Mouse (Mus musculus): ENCODE results near the gene Chmp6. TPM values are rescaled to one million over a fixed set of nuclear protein-coding genes. Genes with fewer than 3 reads are reported as not detected.

The Chmp6 gene
- polyA plus RNA-seq, 1 experiment = 43.9 TPM

GRCm38 (mm10) chr11:119898976-119899375, 14.3 kb upstream of the Chmp6 start:
- Histone ChIP-seq H3K27me3 (ENCODE audit: control insufficient read depth, insufficient read depth, low read length) (no peaks in the 10 kb centered on the region), H3K27ac (ENCODE audit: insufficient read depth, low read length) (no peak overlapping the region), H3K4me1 (ENCODE audit: control insufficient read depth, insufficient read depth, low read length) (0 out of 2 replicates have a peak, but pooled peaks cover 2% of the 10 kb centered on the region), H3K4me3 (replicated peaks; ENCODE audit: insufficient read depth, low read depth, low read length) (no peak overlapping the region)
- 81% methylated on average over 11 of the region's 11 CpGs for WGBS
- no peak for DNase-seq
- TF ChIP-seq POLR2A (IDR thresholded peaks at IDR 0.05; ENCODE audit: borderline replicate concordance, insufficient read depth, low read length) = no peak
- no peak for TF ChIP-seq CTCF (IDR thresholded peaks at IDR 0.05; ENCODE audit: borderline replicate concordance, insufficient read depth, low read depth, low read length)

- TF ChIP-seq POLR2A (IDR thresholded peaks at IDR 0.05; ENCODE audit: borderline replicate concordance, insufficient read depth, low read length) (no peak), CTCF (IDR thresholded peaks at IDR 0.05; ENCODE audit: borderline replicate concordance, insufficient read depth, low read depth, low read length) (no peak)
- WGBS = 67% methylated on average over 4 of the region's 4 CpGs
- no peak for DNase-seq
- Histone ChIP-seq H3K4me3 (replicated peaks; ENCODE audit: insufficient read depth, low read depth, low read length) (no peak overlapping the region), H3K4me1 (ENCODE audit: control insufficient read depth, insufficient read depth, low read length) (peaks cover 12% of the 10 kb centered on the region), H3K27ac (ENCODE audit: insufficient read depth, low read length) (no peak overlapping the region), H3K27me3 (ENCODE audit: control insufficient read depth, insufficient read depth, low read length) (no peaks in the 10 kb centered on the region)
These were observed 12.1 kb upstream of the Chmp6 start for GRCm38 (mm10) chr11:119901174-119901573.

GRCm38 (mm10) chr11:119902891-119903290, 10.3 kb upstream of the Chmp6 start:
- H3K27ac ChIP-seq (ENCODE audit: insufficient read depth, low read length) = no peak overlapping the region
- DNase-seq = no peak
- TF ChIP-seq CTCF (IDR thresholded peaks at IDR 0.05; ENCODE audit: borderline replicate concordance, insufficient read depth, low read depth, low read length) = no peak
- TF ChIP-seq POLR2A (IDR thresholded peaks at IDR 0.05; ENCODE audit: borderline replicate concordance, insufficient read depth, low read length) = no peak
- no peaks in the 10 kb centered on the region for H3K27me3 ChIP-seq (ENCODE audit: control insufficient read depth, insufficient read depth, low read length)
- peaks cover 27% of the 10 kb centered on the region for H3K4me1 ChIP-seq (ENCODE audit: control insufficient read depth, insufficient read depth, low read length)
- H3K4me3 ChIP-seq (replicated peaks; ENCODE audit: insufficient read depth, low read depth, low read length) = no peak overlapping the region
- 66% methylated on average over 4 of the region's 4 CpGs for WGBS

GRCm38 (mm10) chr11:119904621-119905286, 8.5 kb upstream of the Chmp6 start:
- DNase-seq = peak; percentile 72 to 78
- no peaks in the 10 kb centered on the region for H3K27me3 ChIP-seq (ENCODE audit: control insufficient read depth, insufficient read depth, low read length)
- peaks cover 32% of the 10 kb centered on the region for H3K4me1 ChIP-seq (ENCODE audit: control insufficient read depth, insufficient read depth, low read length)
- TF ChIP-seq CTCF (IDR thresholded peaks at IDR 0.05; ENCODE audit: borderline replicate concordance, insufficient read depth, low read depth, low read length) (peak; percentile 99), POLR2A (IDR thresholded peaks at IDR 0.05; ENCODE audit: borderline replicate concordance, insufficient read depth, low read length) (no peak)
- no peak overlapping the region for H3K4me3 ChIP-seq (replicated peaks; ENCODE audit: insufficient read depth, low read depth, low read length)
- WGBS = 32% methylated on average over 5 of the region's 5 CpGs
- H3K27ac ChIP-seq (ENCODE audit: insufficient read depth, low read length) = no peak overlapping the region

GRCm38 (mm10) chr11:119905794-119906193, 7.4 kb upstream of the Chmp6 start:
- DNase-seq = peak; percentile 71 to 78
- H3K4me1 ChIP-seq (ENCODE audit: control insufficient read depth, insufficient read depth, low read length) = peaks cover 32% of the 10 kb centered on the region
- H3K4me3 ChIP-seq (replicated peaks; ENCODE audit: insufficient read depth, low read depth, low read length) = no peak overlapping the region
- 20% methylated on average over 5 of the region's 5 CpGs for WGBS
- no peaks in the 10 kb centered on the region for H3K27me3 ChIP-seq (ENCODE audit: control insufficient read depth, insufficient read depth, low read length)
- TF ChIP-seq POLR2A (IDR thresholded peaks at IDR 0.05; ENCODE audit: borderline replicate concordance, insufficient read depth, low read length) = no peak
- TF ChIP-seq CTCF (IDR thresholded peaks at IDR 0.05; ENCODE audit: borderline replicate concordance, insufficient read depth, low read depth, low read length) = no peak
- H3K27ac ChIP-seq (ENCODE audit: insufficient read depth, low read length) = no peak overlapping the region

- TF ChIP-seq POLR2A (IDR thresholded peaks at IDR 0.05; ENCODE audit: borderline replicate concordance, insufficient read depth, low read length) = no peak
- no peak for TF ChIP-seq CTCF (IDR thresholded peaks at IDR 0.05; ENCODE audit: borderline replicate concordance, insufficient read depth, low read depth, low read length)
- WGBS = 35% methylated on average over 7 of the region's 7 CpGs
- H3K27ac ChIP-seq (ENCODE audit: insufficient read depth, low read length) = no peak overlapping the region
- H3K4me1 ChIP-seq (ENCODE audit: control insufficient read depth, insufficient read depth, low read length) = peaks cover 32% of the 10 kb centered on the region
- no peak for DNase-seq
- no peak overlapping the region for H3K4me3 ChIP-seq (replicated peaks; ENCODE audit: insufficient read depth, low read depth, low read length)
- H3K27me3 ChIP-seq (ENCODE audit: control insufficient read depth, insufficient read depth, low read length) = no peaks in the 10 kb centered on the region
These were observed 6.1 kb upstream of the Chmp6 start for GRCm38 (mm10) chr11:119907006-119907650.

- no peak for TF ChIP-seq CTCF (IDR thresholded peaks at IDR 0.05; ENCODE audit: borderline replicate concordance, insufficient read depth, low read depth, low read length)
- TF ChIP-seq POLR2A (IDR thresholded peaks at IDR 0.05; ENCODE audit: borderline replicate concordance, insufficient read depth, low read length) = no peak
- Histone ChIP-seq H3K4me1 (ENCODE audit: control insufficient read depth, insufficient read depth, low read length) (peaks cover 32% of the 10 kb centered on the region), H3K27me3 (ENCODE audit: control insufficient read depth, insufficient read depth, low read length) (no peaks in the 10 kb centered on the region), H3K27ac (ENCODE audit: insufficient read depth, low read length) (no peak overlapping the region), H3K4me3 (replicated peaks; ENCODE audit: insufficient read depth, low read depth, low read length) (no peak overlapping the region)
- no peak for DNase-seq
- 39% methylated on average over 7 of the region's 7 CpGs for WGBS
These were observed 5.5 kb upstream of the Chmp6 start for GRCm38 (mm10) chr11:119907711-119908110.

GRCm38 (mm10) chr11:119909436-119909835, 3.8 kb upstream of the Chmp6 start:
- H3K4me1 ChIP-seq (ENCODE audit: control insufficient read depth, insufficient read depth, low read length) = peaks cover 37% of the 10 kb centered on the region
- no peaks in the 10 kb centered on the region for H3K27me3 ChIP-seq (ENCODE audit: control insufficient read depth, insufficient read depth, low read length)
- WGBS = under 1% methylated on average over 5 of the region's 5 CpGs
- no peak overlapping the region for H3K27ac ChIP-seq (ENCODE audit: insufficient read depth, low read length)
- TF ChIP-seq POLR2A (IDR thresholded peaks at IDR 0.05; ENCODE audit: borderline replicate concordance, insufficient read depth, low read length) = no peak
- peak; percentile 81 for TF ChIP-seq CTCF (IDR thresholded peaks at IDR 0.05; ENCODE audit: borderline replicate concordance, insufficient read depth, low read depth, low read length)
- no peak overlapping the region for H3K4me3 ChIP-seq (replicated peaks; ENCODE audit: insufficient read depth, low read depth, low read length)
- peak; percentile 48 to 74 for DNase-seq
